Mouse (Mus musculus): ENCODE results near the gene 1520401A03Rik. TPM values are rescaled to one million over a fixed set of nuclear protein-coding genes. Genes with fewer than 3 reads are reported as not detected.

1520401A03Rik gene
- polyA plus RNA-seq, 1 experiment: not detected

GRCm38 (mm10) chr17:23706212-23706611 lies 16.4 kb downstream of the 1520401A03Rik start:
- Histone ChIP-seq H3K27ac (ENCODE audit: insufficient read depth, low read depth, low read length) (no peak overlapping the region), H3K4me1 (ENCODE audit: control insufficient read depth, insufficient read depth, low read length) (no peaks in the 10 kb centered on the region), H3K4me3 (ENCODE audit: insufficient read depth, low read length) (no peak overlapping the region)
- TF ChIP-seq POLR2A (IDR thresholded peaks at IDR 0.05; ENCODE audit: borderline replicate concordance, low read depth, low read length): no peak
- TF ChIP-seq CTCF (IDR thresholded peaks at IDR 0.05; ENCODE audit: low read depth, low read length): peak; percentile 84

- Histone ChIP-seq H3K4me1 (ENCODE audit: control insufficient read depth, insufficient read depth, low read length) (no peaks in the 10 kb centered on the region), H3K4me3 (ENCODE audit: insufficient read depth, low read length) (no peak overlapping the region), H3K27ac (ENCODE audit: insufficient read depth, low read depth, low read length) (no peak overlapping the region)
- TF ChIP-seq CTCF (IDR thresholded peaks at IDR 0.05; ENCODE audit: low read depth, low read length): no peak
- TF ChIP-seq POLR2A (IDR thresholded peaks at IDR 0.05; ENCODE audit: borderline replicate concordance, low read depth, low read length): no peak
Observed at GRCm38 (mm10) chr17:23705525-23706104, 17.0 kb downstream of the 1520401A03Rik start.

- Histone ChIP-seq H3K27ac (ENCODE audit: insufficient read depth, low read depth, low read length) (no peak overlapping the region), H3K4me3 (ENCODE audit: insufficient read depth, low read length) (no peak overlapping the region), H3K4me1 (ENCODE audit: control insufficient read depth, insufficient read depth, low read length) (no peaks in the 10 kb centered on the region)
- TF ChIP-seq POLR2A (IDR thresholded peaks at IDR 0.05; ENCODE audit: borderline replicate concordance, low read depth, low read length) (no peak), CTCF (IDR thresholded peaks at IDR 0.05; ENCODE audit: low read depth, low read length) (no peak)
Observed at GRCm38 (mm10) chr17:23704741-23705140, 17.8 kb downstream of the 1520401A03Rik start.

DNA sequence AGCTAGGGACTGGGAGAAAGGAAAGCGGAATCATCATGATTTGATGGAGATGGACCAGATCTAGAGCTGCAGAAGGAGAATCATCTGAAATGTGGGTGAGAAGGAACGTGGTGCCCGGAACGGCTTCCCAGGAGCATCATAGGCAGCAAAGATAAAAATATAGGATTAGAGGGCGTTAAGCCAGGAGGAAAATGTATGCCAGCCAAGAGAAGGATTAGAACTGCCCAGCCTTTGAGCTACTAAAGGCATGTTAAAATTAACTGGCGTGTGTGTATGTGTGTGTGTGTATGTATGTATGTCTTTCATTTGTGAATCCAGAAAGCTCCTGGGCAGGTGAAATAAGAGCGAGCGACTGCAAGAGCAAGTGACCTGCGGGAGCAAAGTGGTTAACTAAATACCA lies 19.3 kb downstream of the 1520401A03Rik start:
- Histone ChIP-seq H3K27ac (ENCODE audit: insufficient read depth, low read depth, low read length) (no peak overlapping the region), H3K4me3 (ENCODE audit: insufficient read depth, low read length) (no peak overlapping the region), H3K4me1 (ENCODE audit: control insufficient read depth, insufficient read depth, low read length) (no peaks in the 10 kb centered on the region)
- TF ChIP-seq POLR2A (IDR thresholded peaks at IDR 0.05; ENCODE audit: borderline replicate concordance, low read depth, low read length): no peak
- no peak for TF ChIP-seq CTCF (IDR thresholded peaks at IDR 0.05; ENCODE audit: low read depth, low read length)

- Histone ChIP-seq H3K4me3 (ENCODE audit: insufficient read depth, low read length) (peak overlapping the region; percentile 59), H3K4me1 (ENCODE audit: control insufficient read depth, insufficient read depth, low read length) (no peaks in the 10 kb centered on the region), H3K27ac (ENCODE audit: insufficient read depth, low read depth, low read length) (no peak overlapping the region)
- TF ChIP-seq POLR2A (IDR thresholded peaks at IDR 0.05; ENCODE audit: borderline replicate concordance, low read depth, low read length) (no peak), CTCF (IDR thresholded peaks at IDR 0.05; ENCODE audit: low read depth, low read length) (no peak)
Observed at GRCm38 (mm10) chr17:23700079-23700478, 22.5 kb downstream of the 1520401A03Rik start.

GRCm38 (mm10) chr17:23699131-23700077 lies 23.2 kb downstream of the 1520401A03Rik start:
- H3K4me3 ChIP-seq (ENCODE audit: insufficient read depth, low read length): peak overlapping the region; percentile 59
- TF ChIP-seq CTCF (IDR thresholded peaks at IDR 0.05; ENCODE audit: low read depth, low read length): no peak
- no peak for TF ChIP-seq POLR2A (IDR thresholded peaks at IDR 0.05; ENCODE audit: borderline replicate concordance, low read depth, low read length)
- no peaks in the 10 kb centered on the region for H3K4me1 ChIP-seq (ENCODE audit: control insufficient read depth, insufficient read depth, low read length)
- H3K27ac ChIP-seq (ENCODE audit: insufficient read depth, low read depth, low read length): no peak overlapping the region

DNA sequence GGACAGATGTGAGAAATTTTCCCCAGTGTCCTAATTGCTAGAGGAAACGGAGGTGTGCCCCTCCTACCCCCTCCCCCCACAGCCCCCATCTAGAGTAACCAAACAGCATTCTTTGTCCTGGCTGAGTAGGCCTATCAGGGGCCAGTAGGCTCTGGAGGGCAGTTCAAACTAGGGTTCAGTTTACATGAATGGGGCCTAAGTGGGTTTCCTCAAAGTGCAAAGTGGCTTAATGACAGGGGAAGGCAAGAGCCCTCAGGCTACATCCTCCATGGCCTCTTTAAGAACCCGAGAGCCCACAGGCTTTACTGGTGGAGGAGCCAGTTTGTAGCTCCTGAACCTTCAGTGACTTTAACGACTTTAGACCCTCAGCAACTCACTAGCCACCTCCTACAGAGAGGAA lies 26.8 kb downstream of the 1520401A03Rik start:
- H3K27ac ChIP-seq (ENCODE audit: insufficient read depth, low read depth, low read length): no peak overlapping the region
- no peaks in the 10 kb centered on the region for H3K4me1 ChIP-seq (ENCODE audit: control insufficient read depth, insufficient read depth, low read length)
- TF ChIP-seq POLR2A (IDR thresholded peaks at IDR 0.05; ENCODE audit: borderline replicate concordance, low read depth, low read length): no peak
- no peak for TF ChIP-seq CTCF (IDR thresholded peaks at IDR 0.05; ENCODE audit: low read depth, low read length)
- no peak overlapping the region for H3K4me3 ChIP-seq (ENCODE audit: insufficient read depth, low read length)

GRCm38 (mm10) chr17:23694491-23694890 lies 28.1 kb downstream of the 1520401A03Rik start:
- TF ChIP-seq POLR2A (IDR thresholded peaks at IDR 0.05; ENCODE audit: borderline replicate concordance, low read depth, low read length) (no peak), CTCF (IDR thresholded peaks at IDR 0.05; ENCODE audit: low read depth, low read length) (no peak)
- no peaks in the 10 kb centered on the region for H3K4me1 ChIP-seq (ENCODE audit: control insufficient read depth, insufficient read depth, low read length)
- H3K27ac ChIP-seq (ENCODE audit: insufficient read depth, low read depth, low read length): no peak overlapping the region
- H3K4me3 ChIP-seq (ENCODE audit: insufficient read depth, low read length): no peak overlapping the region

- TF ChIP-seq CTCF (IDR thresholded peaks at IDR 0.05; ENCODE audit: low read depth, low read length) (no peak), POLR2A (IDR thresholded peaks at IDR 0.05; ENCODE audit: borderline replicate concordance, low read depth, low read length) (no peak)
- no peak within 1 kb of the TSS for H3K4me3 ChIP-seq (ENCODE audit: insufficient read depth, low read length)
- no peak within 1 kb of the TSS for H3K27ac ChIP-seq (ENCODE audit: insufficient read depth, low read depth, low read length)
- no peaks in the 10 kb centered on the region for H3K4me1 ChIP-seq (ENCODE audit: control insufficient read depth, insufficient read depth, low read length)
Observed at GRCm38 (mm10) chr17:23683856-23684672, 38.5 kb downstream of the 1520401A03Rik start, which contains the start of gene Cldn9. Gene Cldn9 (minus strand): TSS chr17:23684026.
